Mouse (Mus musculus): Measurements from ENCODE around the gene Mfsd11.

DNA sequence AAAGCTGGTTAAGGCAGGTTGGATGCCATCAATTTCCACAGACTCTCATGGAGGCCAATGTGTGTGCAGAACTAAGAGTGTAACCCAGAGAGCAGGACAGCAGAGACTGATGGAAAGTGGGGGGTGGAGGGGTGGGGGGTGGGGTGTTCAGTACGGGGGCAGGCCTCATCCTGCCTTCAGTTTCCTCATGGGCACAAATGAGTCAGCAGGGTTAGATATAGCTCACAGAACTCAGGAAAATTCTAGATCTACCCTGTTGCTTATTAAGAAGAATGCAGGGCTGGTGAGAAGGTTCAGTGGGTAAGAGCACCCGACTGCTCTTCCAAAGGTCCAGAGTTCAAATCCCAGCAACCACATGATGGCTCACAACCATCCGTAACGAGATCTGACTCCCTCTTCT is 17.4 kb downstream of the Mfsd11 start:
- TF ChIP-seq CTCF (IDR thresholded peaks at IDR 0.05; ENCODE audit: extremely low read depth, insufficient read depth, low read length): no peak
- TF ChIP-seq POLR2A (IDR thresholded peaks at IDR 0.05; ENCODE audit: extremely low read depth, insufficient read depth, low read length): no peak

All from cortical plate, adult 2 months (tissue).